Mouse (Mus musculus): Measurements from ENCODE around the gene Wfs1. TPM values are rescaled to one million over a fixed set of nuclear protein-coding genes. Genes with fewer than 3 reads are reported as not detected.

Gene Wfs1
- polyA plus RNA-seq (2016; fragmentation: Nextera tagmentation; extraction: Ambion mirVana), result 8.4 and 9.2 TPM in 2 replicates

GRCm38 (mm10) chr5:36988781-36989624, at the start of gene Wfs1:
Wfs1 (minus strand) TSS chr5:36989205.
- Histone ChIP-seq H3K4me3 (peak within 1 kb of the TSS; percentile 80), H3K27ac (peak within 1 kb of the TSS; percentile 89), H3K9me3 (no peaks in the 10 kb centered on the region), H3K4me1 (replicated peaks) (peaks cover 27% of the 10 kb centered on the region), H3K36me3 (no peaks in the 10 kb centered on the region), H3K27me3 (ENCODE audit: insufficient read depth, poor library complexity, severe bottlenecking) (peaks cover 13% of the 10 kb centered on the region)
- DNase-seq (ENCODE audit: low spot score), result peak; percentile 98
- under 1% methylated on average over 60 of the region's 60 CpGs for WGBS

- H3K4me3 ChIP-seq, result no peak overlapping the region
- H3K27me3 ChIP-seq (ENCODE audit: insufficient read depth, poor library complexity, severe bottlenecking), result peaks cover 13% of the 10 kb centered on the region
- no peak for DNase-seq (ENCODE audit: low spot score)
- H3K27ac ChIP-seq, result no peak overlapping the region
- no peaks in the 10 kb centered on the region for H3K36me3 ChIP-seq
- 78% methylated on average over 3 of the region's 3 CpGs for WGBS
- no peaks in the 10 kb centered on the region for H3K9me3 ChIP-seq
- H3K4me1 ChIP-seq (replicated peaks), result peaks cover 14% of the 10 kb centered on the region
Measured at GRCm38 (mm10) chr5:37036884-37037283, 47.9 kb upstream of the Wfs1 start.

GRCm38 (mm10) chr5:37035896-37036295, 46.9 kb upstream of the Wfs1 start:
- no peaks in the 10 kb centered on the region for H3K36me3 ChIP-seq
- no peak overlapping the region for H3K4me3 ChIP-seq
- H3K4me1 ChIP-seq (replicated peaks), result peaks cover 6% of the 10 kb centered on the region
- 88% methylated on average over 6 of the region's 6 CpGs for whole genome bisulfite sequencing
- no peak overlapping the region for H3K27ac ChIP-seq
- peaks cover 19% of the 10 kb centered on the region for H3K27me3 ChIP-seq (ENCODE audit: insufficient read depth, poor library complexity, severe bottlenecking)
- no peaks in the 10 kb centered on the region for H3K9me3 ChIP-seq
- no peak for DNase-seq (ENCODE audit: low spot score)

GRCm38 (mm10) chr5:37035192-37035591, 46.2 kb upstream of the Wfs1 start:
- no peaks in the 10 kb centered on the region for H3K36me3 ChIP-seq
- peaks cover 26% of the 10 kb centered on the region for H3K27me3 ChIP-seq (ENCODE audit: insufficient read depth, poor library complexity, severe bottlenecking)
- 71% methylated on average over 6 of the region's 6 CpGs for WGBS
- peaks cover 4% of the 10 kb centered on the region for H3K4me1 ChIP-seq (replicated peaks)
- no peak for DNase-seq (ENCODE audit: low spot score)
- H3K4me3 ChIP-seq, result no peak overlapping the region
- no peaks in the 10 kb centered on the region for H3K9me3 ChIP-seq
- H3K27ac ChIP-seq, result no peak overlapping the region

GRCm38 (mm10) chr5:37030753-37031152, 41.7 kb upstream of the Wfs1 start:
- WGBS, result 57% methylated on average over 9 of the region's 9 CpGs
- no peak overlapping the region for H3K4me3 ChIP-seq
- H3K27me3 ChIP-seq (ENCODE audit: insufficient read depth, poor library complexity, severe bottlenecking), result peaks cover 69% of the 10 kb centered on the region
- H3K4me1 ChIP-seq (replicated peaks), result peaks cover 17% of the 10 kb centered on the region
- DNase-seq (ENCODE audit: low spot score), result no peak
- H3K36me3 ChIP-seq, result no peaks in the 10 kb centered on the region
- H3K9me3 ChIP-seq, result no peaks in the 10 kb centered on the region
- no peak overlapping the region for H3K27ac ChIP-seq

- Histone ChIP-seq H3K27ac (no peak overlapping the region), H3K4me3 (peak overlapping the region; percentile 78), H3K9me3 (no peaks in the 10 kb centered on the region), H3K36me3 (no peaks in the 10 kb centered on the region), H3K27me3 (ENCODE audit: insufficient read depth, poor library complexity, severe bottlenecking) (peaks cover 75% of the 10 kb centered on the region), H3K4me1 (replicated peaks) (peaks cover 17% of the 10 kb centered on the region)
- 2% methylated on average over 17 of the region's 17 CpGs for WGBS
- peak; percentile 15 for DNase-seq (ENCODE audit: low spot score)
Measured at GRCm38 (mm10) chr5:37029326-37029905, 40.4 kb upstream of the Wfs1 start.

GRCm38 (mm10) chr5:37028486-37029311, 39.7 kb upstream of the Wfs1 start:
- Histone ChIP-seq H3K9me3 (no peaks in the 10 kb centered on the region), H3K36me3 (no peaks in the 10 kb centered on the region), H3K27me3 (ENCODE audit: insufficient read depth, poor library complexity, severe bottlenecking) (peaks cover 82% of the 10 kb centered on the region), H3K4me1 (replicated peaks) (peaks cover 17% of the 10 kb centered on the region), H3K4me3 (peak overlapping the region; percentile 78), H3K27ac (no peak overlapping the region)
- peak; percentile 33 for DNase-seq (ENCODE audit: low spot score)
- under 1% methylated on average over 72 of the region's 72 CpGs for WGBS

- Histone ChIP-seq H3K27ac (peak overlapping the region; percentile 37; the same call in 1 of the 2 replicates), H3K27me3 (ENCODE audit: insufficient read depth, poor library complexity, severe bottlenecking) (peaks cover 82% of the 10 kb centered on the region), H3K36me3 (no peaks in the 10 kb centered on the region), H3K4me3 (peak overlapping the region; percentile 78), H3K4me1 (replicated peaks) (peaks cover 17% of the 10 kb centered on the region), H3K9me3 (no peaks in the 10 kb centered on the region)
- under 1% methylated on average over 37 of the region's 37 CpGs for WGBS
- DNase-seq (ENCODE audit: low spot score), result peak; percentile 91
Measured at GRCm38 (mm10) chr5:37028104-37028485, 39.1 kb upstream of the Wfs1 start.

- H3K4me1 ChIP-seq (replicated peaks), result peaks cover 17% of the 10 kb centered on the region
- peaks cover 78% of the 10 kb centered on the region for H3K27me3 ChIP-seq (ENCODE audit: insufficient read depth, poor library complexity, severe bottlenecking)
- H3K27ac ChIP-seq, result peak overlapping the region; percentile 37; the same call in 1 of the 2 replicates
- DNase-seq (ENCODE audit: low spot score), result no peak
- WGBS, result 14% methylated on average over 13 of the region's 13 CpGs
- no peaks in the 10 kb centered on the region for H3K36me3 ChIP-seq
- H3K9me3 ChIP-seq, result no peaks in the 10 kb centered on the region
- H3K4me3 ChIP-seq, result peak overlapping the region; percentile 78
Measured at GRCm38 (mm10) chr5:37027701-37028100, 38.7 kb upstream of the Wfs1 start.

GRCm38 (mm10) chr5:37017222-37017621, 28.2 kb upstream of the Wfs1 start:
- no peak overlapping the region for H3K27ac ChIP-seq
- no peak for DNase-seq (ENCODE audit: low spot score)
- H3K4me1 ChIP-seq (replicated peaks), result peaks cover 6% of the 10 kb centered on the region
- H3K27me3 ChIP-seq (ENCODE audit: insufficient read depth, poor library complexity, severe bottlenecking), result 0 out of 2 replicates have a peak, but pooled peaks cover 10% of the 10 kb centered on the region
- WGBS, result 79% methylated on average over 3 of the region's 3 CpGs
- no peak overlapping the region for H3K4me3 ChIP-seq
- H3K9me3 ChIP-seq, result no peaks in the 10 kb centered on the region
- no peaks in the 10 kb centered on the region for H3K36me3 ChIP-seq

- 6% methylated on average over 27 of the region's 27 CpGs for WGBS
- Histone ChIP-seq H3K9me3 (no peaks in the 10 kb centered on the region), H3K4me1 (replicated peaks) (peaks cover 6% of the 10 kb centered on the region), H3K4me3 (peak overlapping the region; percentile 35), H3K36me3 (no peaks in the 10 kb centered on the region), H3K27ac (0 out of 2 replicates have a peak overlapping the region, but pooled peaks have one; percentile 35), H3K27me3 (ENCODE audit: insufficient read depth, poor library complexity, severe bottlenecking) (0 out of 2 replicates have a peak, but pooled peaks cover 10% of the 10 kb centered on the region)
- peak; percentile 63 for DNase-seq (ENCODE audit: low spot score)
Measured at GRCm38 (mm10) chr5:37015612-37016310, 26.8 kb upstream of the Wfs1 start.

Measured in hindbrain, embryonic 10.5 days (tissue).